8 mouse cellular contexts compared by ENCODE assay signal in the genomic region with DNA sequence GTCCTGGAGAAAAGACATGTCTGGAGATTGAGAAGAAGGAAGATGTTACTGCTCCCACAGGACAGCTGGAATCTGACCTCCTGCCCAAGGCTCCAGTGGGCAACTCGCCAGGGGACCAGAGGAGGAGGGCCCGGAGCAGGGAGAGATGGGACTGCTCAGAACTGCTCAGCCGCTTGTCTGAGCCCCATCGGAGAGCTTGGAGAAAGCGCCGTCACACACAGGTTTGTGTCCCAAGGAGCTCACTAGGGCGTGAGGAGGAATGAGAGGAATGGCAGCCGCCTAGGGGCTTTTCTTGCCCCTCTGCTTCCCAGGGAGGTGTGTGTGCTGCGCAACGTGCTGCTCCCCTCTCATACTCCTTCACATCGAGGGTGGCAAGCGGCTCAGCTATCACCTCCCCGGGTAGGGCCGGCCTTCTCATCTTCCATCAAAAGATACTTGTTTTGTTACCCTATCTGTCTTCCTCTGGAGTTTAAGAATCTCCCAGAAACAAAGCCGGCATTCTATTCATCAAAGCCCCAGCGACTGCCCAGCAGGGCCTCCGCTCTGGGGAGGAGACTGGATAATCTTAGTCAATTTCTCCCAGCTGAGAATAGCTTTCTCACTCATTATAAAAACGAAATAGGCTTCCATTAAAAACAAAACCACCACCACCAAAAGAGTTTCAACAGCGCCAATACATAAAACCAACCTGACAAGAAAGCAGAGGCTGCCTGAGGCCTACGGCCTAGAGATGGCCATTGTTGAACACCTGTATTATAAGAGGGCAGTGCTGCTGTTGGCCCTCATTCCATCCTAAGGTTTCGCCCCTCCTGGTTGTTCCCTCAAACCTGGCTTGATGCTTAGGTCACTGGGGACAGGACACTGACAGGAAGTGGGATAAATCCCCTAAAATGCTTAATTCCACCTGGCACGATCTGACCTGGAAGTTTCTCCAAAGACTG. TPM values are rescaled to one million over a fixed set of nuclear protein-coding genes. Genes with fewer than 3 reads are reported as not detected.
DNase-seq lines count a peak whose midpoint lies in the region; ATAC-seq and TF ChIP-seq lines count a peak whose summit lies in the region.

No protein-coding gene starts in this region.

- no peak for TF ChIP-seq EP300 in stomach, postnatal 0 days (optimal IDR thresholded peaks at IDR 0.05)

- no peak overlapping the region for H3K27ac ChIP-seq in ES-E14 (ENCODE audit: insufficient read depth, low read depth, low read length, poor library complexity, severe bottlenecking)
- H3K27ac ChIP-seq in stomach, postnatal 0 days (replicated peaks), result peak overlapping the region; percentile 56; the same call in 1 of the 2 replicates
- H3K27ac ChIP-seq in left cerebral cortex, adult 2 months, result no peak overlapping the region

- H3K27me3 ChIP-seq in stomach, postnatal 0 days (ENCODE audit: control insufficient read depth, insufficient read depth, low read length), result no peaks in the 10 kb centered on the region

- intact Hi-C loops in left cerebral cortex, adult 2 months (cut with DNase I), result no loop called here

- peak overlapping the region; percentile 42 for H3K4me2 ChIP-seq in stomach, postnatal 0 days (replicated peaks; ENCODE audit: low read depth)

- no peak for TF ChIP-seq CTCF in stomach, postnatal 0 days (IDR thresholded peaks at IDR 0.05; ENCODE audit: low read depth)
- no peak for TF ChIP-seq CTCF in left cerebral cortex, adult 2 months (IDR thresholded peaks at IDR 0.05)

- ATAC-seq in stomach, postnatal 0 days (ENCODE audit: low FRiP score, low TSS enrichment), result no peak

- H3K4me1 ChIP-seq in ES-E14 (ENCODE audit: control insufficient read depth in 2 of 2, insufficient read depth in 2 of 2, low read length in 2 of 2, poor library complexity in 1 of 2), result peaks cover 0 to 8% of the 10 kb centered on the region in 2 experiments; a peak in 1 of 4 replicates
- peaks cover 8% of the 10 kb centered on the region for H3K4me1 ChIP-seq in stomach, postnatal 0 days (replicated peaks; ENCODE audit: control insufficient read depth, insufficient read depth)

- no peak for DNase-seq in ES-E14 (ENCODE audit: low read depth, low spot score)
- peak; percentile 22 to 52 for DNase-seq in adrenal gland, postnatal 4 days (ENCODE audit: low spot score in 2 of 2)
- peak; percentile 24 for DNase-seq in gastrocnemius, postnatal 25 days
- peak; percentile 83 to 89 for DNase-seq in kidney, adult 8-10 months
- DNase-seq in lung, postnatal 4 days, result peak; percentile 64 to 79
- peak; percentile 35 for DNase-seq in stomach, postnatal 0 days (ENCODE audit: low spot score)
- DNase-seq in layer of hippocampus, postnatal 14 days (ENCODE audit: low spot score in 2 of 2), result no peak
- DNase-seq in left cerebral cortex, adult 2 months (ENCODE audit: extremely low spot score in 1 of 2, low spot score in 2 of 2), result no peak

- peak overlapping the region; percentile 1; the same call in 1 of the 2 replicates for H3K9ac ChIP-seq in ES-E14 (ENCODE audit: insufficient read depth, low read depth, low read length, poor library complexity, severe bottlenecking)
- H3K9ac ChIP-seq in stomach, postnatal 0 days (ENCODE audit: low read length), result peak overlapping the region; percentile 28; the same call in 1 of the 2 replicates

- H3K9me3 ChIP-seq in ES-E14 (ENCODE audit: control insufficient read depth, insufficient read depth, low read depth, low read length), result no peaks in the 10 kb centered on the region
- H3K9me3 ChIP-seq in stomach, postnatal 0 days (ENCODE audit: control insufficient read depth, low read length), result no peaks in the 10 kb centered on the region

- in situ Hi-C loops in ES-E14 (cut with MboI; ENCODE audit: low sequenced_read_pairs in 2 of 2, unreplicated experiment in 2 of 2), result no loop called here

- H3K4me3 ChIP-seq in ES-E14 (ENCODE audit: insufficient read depth in 1 of 2, low read depth in 1 of 2, low read length in 2 of 2, poor library complexity in 1 of 2, severe bottlenecking in 1 of 2), result no peak overlapping the region
- no peak overlapping the region for H3K4me3 ChIP-seq in stomach, postnatal 0 days (ENCODE audit: low read depth, low read length)
- no peak overlapping the region for H3K4me3 ChIP-seq in left cerebral cortex, adult 2 months

- WGBS in stomach, postnatal 0 days, result 38% methylated on average over 22 of the region's 22 CpGs

- H3K36me3 ChIP-seq in ES-E14 (ENCODE audit: control insufficient read depth, insufficient read depth, low read length, poor library complexity, severe bottlenecking), result no peaks in the 10 kb centered on the region
- H3K36me3 ChIP-seq in stomach, postnatal 0 days (ENCODE audit: control insufficient read depth, insufficient read depth, low read length), result no peaks in the 10 kb centered on the region

TF ChIP-seq in ES-E14, 5 proteins besides CTCF, POLR2A, EP300 and RAD21:
- TF ChIP-seq MAFK (IDR thresholded peaks at IDR 0.05; ENCODE audit: insufficient read depth, low read depth, low read length) (no peak), ZNF384 (IDR thresholded peaks at IDR 0.05; ENCODE audit: low read depth, low read length) (no peak), ZC3H11A (IDR thresholded peaks at IDR 0.05; ENCODE audit: borderline replicate concordance, low read depth, low read length) (no peak), CHD2 (IDR thresholded peaks at IDR 0.05; ENCODE audit: low read depth, low read length) (no peak), HCFC1 (IDR thresholded peaks at IDR 0.05; ENCODE audit: borderline replicate concordance, insufficient read depth, low read length) (no peak)
TF ChIP-seq in ES-E14: peak in this region for 0.

RNA-seq across cellular contexts. Expression of gene Fam213a, which starts 9.1 kb away (rescaled TPM):
- total RNA-seq in ES-E14 (2012; rRNA removed), result 13.6 and 16.7 TPM in 2 replicates
- total RNA-seq in adrenal gland, postnatal 4 days (2021), result 10 to 100 TPM; 75.5 to 79.0 TPM
- 10 to 100 TPM; 15.6 to 18.9 TPM for total RNA-seq in gastrocnemius, postnatal 25 days (2021)
- polyA plus RNA-seq in stomach, postnatal 0 days (2015; fragmentation: Nextera tagmentation; extraction: Ambion mirVana), result 32.4 and 34.5 TPM in 2 replicates
- total RNA-seq in layer of hippocampus, postnatal 14 days (2021), result 100 to 1,000 TPM; 139 to 145 TPM
- total RNA-seq in left cerebral cortex, adult 2 months (2021), result 100 to 1,000 TPM; 106 to 123 TPM

RNA-seq across cellular contexts. Expression of gene Tspan14, which starts 37.9 kb away (rescaled TPM):
- total RNA-seq in ES-E14 (2012; rRNA removed), result 26.5 and 62.7 TPM in 2 replicates
- total RNA-seq in adrenal gland, postnatal 4 days (2021), result 10 to 100 TPM; 54.0 to 57.9 TPM
- 10 to 100 TPM; 10.4 to 12.3 TPM for total RNA-seq in gastrocnemius, postnatal 25 days (2021)
- 38.1 and 38.8 TPM in 2 replicates for polyA plus RNA-seq in stomach, postnatal 0 days (2015; fragmentation: Nextera tagmentation; extraction: Ambion mirVana)
- total RNA-seq in layer of hippocampus, postnatal 14 days (2021), result 10 to 100 TPM; 34.5 to 35.5 TPM
- 10 to 100 TPM; 50.2 to 52.1 TPM for total RNA-seq in left cerebral cortex, adult 2 months (2021)

Comparison
In these comparisons a context has a peak if more than half of its experiments do, and no peak if none do; other contexts are left out.
1. DNase-seq: peak in adrenal gland, postnatal 4 days (2 of 2), gastrocnemius, postnatal 25 days (single experiment), kidney, adult 8-10 months (2 of 2), lung, postnatal 4 days (2 of 2) and stomach, postnatal 0 days (single experiment); none in ES-E14 (single experiment), layer of hippocampus, postnatal 14 days (0 of 2) and left cerebral cortex, adult 2 months (0 of 2).